Mouse (Mus musculus) hindbrain, embryonic 16.5 days (tissue): ENCODE results near the gene Cryaa. TPM values are rescaled to one million over a fixed set of nuclear protein-coding genes. Genes with fewer than 3 reads are reported as not detected.

Experiments
- ATAC-seq: fragments of 200-750 bp; cut with Nextera tagmentation; 2 replicates; pipeline ENCODE4 v1.8.0; 2017; ENCODE audit warnings: moderate TSS enrichment, moderate library complexity
- H3K27ac ChIP-seq: fragments of 300-500 bp; sonication (generic); 2 replicates; pipeline ENCODE4 v1.5.1; 2014; ENCODE audit warnings: low read depth, mild to moderate bottlenecking, control low read depth, low read length, moderate library complexity
- H3K27me3 ChIP-seq: fragments of 300-500 bp; sonication (generic); replicated peaks from 2 replicates; pipeline ENCODE4 v1.6.1; 2014; ENCODE audit warnings: low read length; ENCODE audit not compliant: control insufficient read depth, insufficient read depth
- H3K36me3 ChIP-seq: fragments of 300-500 bp; sonication (generic); 2 replicates; pipeline ENCODE4 v1.6.1; 2014; ENCODE audit warnings: mild to moderate bottlenecking, low read length, moderate library complexity, mixed read lengths; ENCODE audit not compliant: control insufficient read depth, insufficient read depth
- H3K4me1 ChIP-seq: fragments of 300-500 bp; sonication (generic); 2 replicates; pipeline ENCODE4 v1.6.1; 2014; ENCODE audit warnings: low read depth, low read length; ENCODE audit not compliant: control insufficient read depth, insufficient read depth
- H3K4me2 ChIP-seq: fragments of 300-500 bp; sonication (generic); 2 replicates; pipeline ENCODE4 v1.6.1; 2014; ENCODE audit warnings: mild to moderate bottlenecking, low read length, control low read depth, moderate library complexity
- H3K4me3 ChIP-seq: fragments of 300-500 bp; sonication (generic); 2 replicates; pipeline ENCODE4 v1.5.1; 2014; ENCODE audit warnings: mild to moderate bottlenecking, low read length, control low read depth, moderate library complexity
- H3K9ac ChIP-seq: fragments of 300-500 bp; sonication (generic); 2 replicates; pipeline ENCODE4 v1.6.1; 2014; ENCODE audit warnings: low read depth, mild to moderate bottlenecking, control low read depth, low read length, moderate library complexity
- H3K9me3 ChIP-seq: fragments of 300-500 bp; sonication (generic); 2 replicates; pipeline ENCODE4 v1.6.1; 2014; ENCODE audit warnings: mild to moderate bottlenecking, low read length, moderate library complexity; ENCODE audit not compliant: control insufficient read depth
- WGBS: fragments of 180-500 bp; shearing (Covaris S2); extraction: QIAGEN DNeasy Blood & Tissue Kit; methylation state at CpG from one replicate; pipeline ENCODE4 v1.1.7; 2014; 5-methylcytosine and 5-hydroxymethylcytosine counted together
- polyA plus RNA-seq: library from polyadenylated mRNA; unstranded; fragments of >200 nt; fragmentation: Nextera tagmentation; extraction: Ambion mirVana; gene quantifications from 2 replicates; pipeline ENCODE4 v1.2.1, GENCODE M21; 2015

The Cryaa gene
- polyA plus RNA-seq, 1 experiment from 2014 or later: 0.80 TPM

GRCm38 (mm10) chr17:31714125-31714524 lies 36.5 kb downstream of the Cryaa start:
- H3K4me2 ChIP-seq: no peak overlapping the region
- ATAC-seq: no peak
- no peaks in the 10 kb centered on the region for H3K36me3 ChIP-seq
- no peak overlapping the region for H3K4me3 ChIP-seq
- no peaks in the 10 kb centered on the region for H3K27me3 ChIP-seq
- H3K27ac ChIP-seq: no peak overlapping the region
- WGBS: 83% methylated on average over 3 of the region's 3 CpGs
- H3K4me1 ChIP-seq: no peaks in the 10 kb centered on the region
- H3K9me3 ChIP-seq: no peaks in the 10 kb centered on the region
- H3K9ac ChIP-seq: no peak overlapping the region

DNA sequence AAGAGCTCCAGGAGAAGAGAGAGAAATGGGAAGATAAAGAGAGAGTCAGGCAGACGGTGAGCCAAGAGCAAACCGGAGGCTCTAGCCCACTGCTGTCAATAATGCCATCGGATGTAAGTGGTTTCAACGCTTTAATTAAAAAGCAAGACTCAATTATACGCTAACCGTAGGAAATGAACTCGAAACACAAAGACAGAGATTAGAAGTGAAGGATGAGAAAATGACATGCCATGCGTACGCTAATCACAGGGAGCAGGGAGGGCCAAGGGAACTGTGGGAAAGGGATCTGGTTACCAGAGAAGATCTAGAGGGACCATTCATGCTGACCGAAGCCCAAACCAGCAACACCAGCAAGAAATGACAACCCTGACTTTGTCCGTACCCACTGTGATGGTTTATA lies 37.4 kb downstream of the Cryaa start:
- no peaks in the 10 kb centered on the region for H3K9me3 ChIP-seq

GRCm38 (mm10) chr17:31721637-31722036 lies 44.0 kb downstream of the Cryaa start:
- WGBS: 54% methylated on average over 6 of the region's 6 CpGs
- no peaks in the 10 kb centered on the region; the same call in 1 of the 2 replicates for H3K27me3 ChIP-seq
- peaks cover 4% of the 10 kb centered on the region; the same call in 1 of the 2 replicates for H3K4me1 ChIP-seq
- H3K27ac ChIP-seq: no peak overlapping the region
- H3K4me3 ChIP-seq: no peak overlapping the region
- H3K36me3 ChIP-seq: no peaks in the 10 kb centered on the region
- H3K4me2 ChIP-seq: no peak overlapping the region
- no peak overlapping the region for H3K9ac ChIP-seq
- no peak for ATAC-seq
- no peaks in the 10 kb centered on the region for H3K9me3 ChIP-seq

More for the DNA sequence above, 37.4 kb downstream of the Cryaa start:
- Histone ChIP-seq H3K4me3 (no peak overlapping the region), H3K4me1 (no peaks in the 10 kb centered on the region), H3K4me2 (no peak overlapping the region), H3K27me3 (no peaks in the 10 kb centered on the region), H3K27ac (no peak overlapping the region), H3K36me3 (no peaks in the 10 kb centered on the region), H3K9ac (no peak overlapping the region)
- WGBS: 44% methylated on average over 11 of the region's 11 CpGs
- no peak for ATAC-seq

GRCm38 (mm10) chr17:31725366-31725765 lies 47.8 kb downstream of the Cryaa start:
- Histone ChIP-seq H3K4me1 (peaks cover 4% of the 10 kb centered on the region; the same call in 1 of the 2 replicates), H3K27ac (no peak overlapping the region), H3K9me3 (no peaks in the 10 kb centered on the region), H3K36me3 (no peaks in the 10 kb centered on the region), H3K4me3 (no peak overlapping the region), H3K27me3 (no peaks in the 10 kb centered on the region; the same call in 1 of the 2 replicates), H3K9ac (no peak overlapping the region), H3K4me2 (no peak overlapping the region)
- ATAC-seq: peak; percentile 58; the same call in 1 of the 2 replicates
- WGBS: 23% methylated on average over 6 of the region's 6 CpGs

GRCm38 (mm10) chr17:31726216-31726615 lies 48.6 kb downstream of the Cryaa start:
- ATAC-seq: no peak
- no peaks in the 10 kb centered on the region for H3K36me3 ChIP-seq
- no peak overlapping the region for H3K4me3 ChIP-seq
- WGBS: 95% methylated on average over 5 of the region's 5 CpGs
- no peak overlapping the region for H3K27ac ChIP-seq
- H3K4me1 ChIP-seq: peaks cover 4% of the 10 kb centered on the region; the same call in 1 of the 2 replicates
- H3K9ac ChIP-seq: no peak overlapping the region
- no peaks in the 10 kb centered on the region; the same call in 1 of the 2 replicates for H3K27me3 ChIP-seq
- no peak overlapping the region for H3K4me2 ChIP-seq
- no peaks in the 10 kb centered on the region for H3K9me3 ChIP-seq

GRCm38 (mm10) chr17:31727230-31727629 lies 49.6 kb downstream of the Cryaa start:
- Histone ChIP-seq H3K9me3 (no peaks in the 10 kb centered on the region), H3K4me3 (no peak overlapping the region), H3K4me1 (peaks cover 4% of the 10 kb centered on the region; the same call in 1 of the 2 replicates), H3K27ac (no peak overlapping the region), H3K36me3 (no peaks in the 10 kb centered on the region), H3K4me2 (no peak overlapping the region), H3K9ac (no peak overlapping the region), H3K27me3 (no peaks in the 10 kb centered on the region; the same call in 1 of the 2 replicates)
- 48% methylated on average over 4 of the region's 4 CpGs for whole genome bisulfite sequencing
- peak; percentile 48; the same call in 1 of the 2 replicates for ATAC-seq

DNA sequence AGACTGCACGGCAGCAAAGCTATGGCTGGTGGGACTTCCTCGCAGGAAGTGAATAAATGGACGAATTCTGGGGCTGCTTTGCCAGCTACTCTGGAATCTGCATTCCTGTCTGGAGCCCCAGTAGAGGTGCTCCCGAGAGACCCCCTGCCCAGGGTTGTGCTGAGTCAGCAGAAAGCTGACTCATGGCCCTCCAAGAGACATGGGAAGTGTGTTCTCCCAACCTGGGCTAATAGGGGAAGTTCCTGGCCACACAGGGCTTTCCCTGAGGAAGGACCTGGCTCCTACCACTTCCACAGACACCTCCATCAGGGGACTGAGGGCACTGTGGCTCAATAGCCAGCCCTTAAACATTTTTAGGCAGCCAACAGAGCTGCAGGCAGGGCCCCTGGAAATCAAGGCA lies 50.4 kb downstream of the Cryaa start:
- ATAC-seq: no peak
- Histone ChIP-seq H3K9ac (no peak overlapping the region), H3K4me2 (no peak overlapping the region), H3K9me3 (no peaks in the 10 kb centered on the region), H3K27ac (no peak overlapping the region), H3K36me3 (no peaks in the 10 kb centered on the region), H3K4me3 (no peak overlapping the region), H3K27me3 (no peaks in the 10 kb centered on the region; the same call in 1 of the 2 replicates), H3K4me1 (peaks cover 4% of the 10 kb centered on the region; the same call in 1 of the 2 replicates)
- 68% methylated on average over 4 of the region's 4 CpGs for WGBS

GRCm38 (mm10) chr17:31728968-31729501 lies 51.4 kb downstream of the Cryaa start:
- 65% methylated on average over 7 of the region's 7 CpGs for WGBS
- Histone ChIP-seq H3K9me3 (no peaks in the 10 kb centered on the region), H3K36me3 (no peaks in the 10 kb centered on the region), H3K27me3 (no peaks in the 10 kb centered on the region; the same call in 1 of the 2 replicates), H3K27ac (no peak overlapping the region), H3K9ac (no peak overlapping the region), H3K4me3 (no peak overlapping the region), H3K4me2 (no peak overlapping the region), H3K4me1 (peaks cover 4% of the 10 kb centered on the region; the same call in 1 of the 2 replicates)
- peak; percentile 72; the same call in 1 of the 2 replicates for ATAC-seq

DNA sequence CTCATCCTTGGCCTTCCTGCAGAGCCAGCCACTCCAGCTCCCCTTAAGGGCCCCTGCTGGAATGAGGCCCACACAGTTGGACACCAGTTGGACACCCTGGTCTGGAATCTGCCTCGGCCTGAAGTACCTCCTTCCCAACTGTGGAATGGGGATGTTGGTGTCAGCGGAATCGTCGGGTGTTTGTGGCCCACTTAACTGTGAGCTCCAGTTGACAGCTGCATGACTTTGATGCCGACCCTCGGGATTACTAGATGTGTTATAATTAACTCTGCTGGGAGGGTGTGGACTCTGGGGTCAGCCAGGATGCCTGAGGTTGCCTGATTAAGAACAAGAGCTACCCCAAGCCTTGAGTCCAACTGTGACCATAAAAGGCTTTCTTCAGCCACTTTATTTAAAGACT lies 53.4 kb downstream of the Cryaa start:
- H3K36me3 ChIP-seq: no peaks in the 10 kb centered on the region
- H3K4me2 ChIP-seq: no peak overlapping the region
- no peak overlapping the region for H3K4me3 ChIP-seq
- H3K9ac ChIP-seq: no peak overlapping the region
- no peaks in the 10 kb centered on the region for H3K9me3 ChIP-seq
- no peak overlapping the region for H3K27ac ChIP-seq
- H3K27me3 ChIP-seq: no peaks in the 10 kb centered on the region
- ATAC-seq: no peak
- WGBS: 67% methylated on average over 6 of the region's 6 CpGs
- H3K4me1 ChIP-seq: no peaks in the 10 kb centered on the region
